Mouse (Mus musculus) embryonic facial prominence, embryonic 15.5 days (tissue): Measurements from ENCODE around the gene Phpt1. TPM values are rescaled to one million over a fixed set of nuclear protein-coding genes. Genes with fewer than 3 reads are reported as not detected.

Source experiments
- ATAC-seq: fragments of 200-750 bp; cut with Nextera tagmentation; 2 replicates; pipeline ENCODE4 v1.8.0; 2017; ENCODE audit warnings: low read depth, moderate TSS enrichment; ENCODE audit not compliant: insufficient number of reproducible peaks, low FRiP score, low TSS enrichment
- H3K27ac ChIP-seq: fragments of 300-500 bp; sonication (generic); replicated peaks from 2 replicates; pipeline ENCODE4 v1.5.1; 2015; ENCODE audit warnings: mild to moderate bottlenecking, inconsistent platforms
- H3K27me3 ChIP-seq: fragments of 300-500 bp; sonication (generic); 2 replicates; pipeline ENCODE4 v1.6.1; 2015; ENCODE audit warnings: inconsistent platforms
- H3K36me3 ChIP-seq: fragments of 300-500 bp; sonication (generic); 2 replicates; pipeline ENCODE4 v1.6.1; 2015; ENCODE audit warnings: mild to moderate bottlenecking, inconsistent platforms
- H3K4me1 ChIP-seq: fragments of 300-500 bp; sonication (generic); 2 replicates; pipeline ENCODE4 v1.6.1; 2015; ENCODE audit warnings: inconsistent platforms
- H3K4me2 ChIP-seq: fragments of 300-500 bp; sonication (generic); replicated peaks from 2 replicates; pipeline ENCODE4 v1.6.1; 2015; ENCODE audit warnings: mild to moderate bottlenecking, inconsistent platforms
- H3K4me3 ChIP-seq: fragments of 300-500 bp; sonication (generic); replicated peaks from 2 replicates; pipeline ENCODE4 v1.5.1; 2015; ENCODE audit warnings: mild to moderate bottlenecking, inconsistent platforms
- H3K9ac ChIP-seq: fragments of 300-500 bp; sonication (generic); 2 replicates; pipeline ENCODE4 v1.6.1; 2015; ENCODE audit warnings: inconsistent platforms
- H3K9me3 ChIP-seq: fragments of 300-500 bp; sonication (generic); replicated peaks from 2 replicates; pipeline ENCODE4 v1.6.1; 2016; ENCODE audit warnings: inconsistent platforms
- WGBS: fragments of 180-500 bp; shearing (Covaris S2); methylation state at CpG from one replicate; pipeline ENCODE4 v1.1.7; 2015; 5-methylcytosine and 5-hydroxymethylcytosine counted together
- polyA plus RNA-seq: library from polyadenylated mRNA; unstranded; fragments of >200 nt; fragmentation: Nextera tagmentation; extraction: Ambion mirVana; gene quantifications from 2 replicates; pipeline ENCODE4 v1.2.1, GENCODE M21; 2015

The Phpt1 gene
- polyA plus RNA-seq, 1 experiment from 2014 or later: 157 TPM

DNA sequence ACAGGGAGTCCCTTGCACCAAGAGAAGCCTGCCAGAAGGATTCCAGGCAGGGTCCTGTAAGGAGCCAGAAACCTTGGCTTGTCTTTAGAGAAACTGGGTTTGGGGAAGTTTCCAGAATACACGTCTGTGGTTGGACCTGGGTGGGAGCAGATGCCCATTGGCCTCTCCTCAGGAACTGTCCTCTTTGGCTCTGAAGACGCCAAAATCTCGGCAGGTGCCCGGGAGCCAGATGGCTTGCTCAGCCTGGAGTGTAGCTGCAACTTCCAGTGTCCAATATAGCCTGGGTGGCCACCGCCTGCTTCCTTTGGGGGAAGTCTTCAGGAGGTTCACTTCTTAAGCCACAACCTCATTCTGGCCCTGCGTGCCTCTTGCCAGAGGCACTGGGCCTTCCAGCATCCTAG, 6.9 kb upstream of the Phpt1 start:
- peaks cover 35% of the 10 kb centered on the region for H3K36me3 ChIP-seq
- H3K4me2 ChIP-seq: peak overlapping the region; percentile 78
- WGBS: 36% methylated on average over 6 of the region's 6 CpGs
- no peak overlapping the region for H3K27ac ChIP-seq
- no peaks in the 10 kb centered on the region for H3K9me3 ChIP-seq
- peaks cover 46% of the 10 kb centered on the region for H3K27me3 ChIP-seq
- no peak overlapping the region for H3K9ac ChIP-seq
- H3K4me1 ChIP-seq: peaks cover 62% of the 10 kb centered on the region
- H3K4me3 ChIP-seq: no peak overlapping the region
- ATAC-seq: no peak

DNA sequence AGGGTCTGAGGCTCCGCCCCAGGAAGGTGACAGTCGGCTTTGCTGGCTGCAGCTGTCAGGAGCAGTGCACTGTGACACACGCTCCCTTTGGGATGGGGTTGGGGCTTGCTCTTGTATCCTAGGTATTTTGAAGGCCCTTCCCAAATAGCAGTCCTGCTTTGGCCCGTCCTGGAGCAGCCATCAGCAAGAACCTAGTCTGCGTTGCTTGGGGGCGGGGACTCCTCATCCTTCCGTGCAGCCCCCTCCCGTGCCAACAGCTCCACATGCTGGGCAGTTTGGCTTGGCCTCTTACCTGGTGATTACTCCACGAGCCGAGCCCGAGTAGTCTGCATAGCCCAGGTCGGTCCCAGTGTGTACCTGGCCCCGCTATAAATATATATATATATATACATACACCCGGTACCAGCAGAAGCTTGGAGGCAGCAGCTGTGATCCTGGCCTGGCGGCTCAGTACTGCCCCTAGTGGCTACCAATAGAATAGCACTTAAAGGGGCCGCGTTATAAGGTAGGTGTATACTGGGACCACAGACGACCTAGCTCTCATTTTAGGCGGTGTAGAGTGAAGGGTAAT, 6.4 kb upstream of the Phpt1 start, which contains the start of gene Ajm1:
Ajm1 (minus strand) TSS at position 464 of the 571 bp plus-strand sequence.
- H3K4me1 ChIP-seq: peaks cover 64% of the 10 kb centered on the region
- H3K9me3 ChIP-seq: no peaks in the 10 kb centered on the region
- H3K4me3 ChIP-seq: peak within 1 kb of the TSS; percentile 41
- ATAC-seq: peak; percentile 66
- WGBS: 5% methylated on average over 19 of the region's 19 CpGs
- H3K9ac ChIP-seq: peak within 1 kb of the TSS; percentile 12; the same call in 1 of the 2 replicates
- H3K4me2 ChIP-seq: peak within 1 kb of the TSS; percentile 78
- peaks cover 51% of the 10 kb centered on the region for H3K27me3 ChIP-seq
- H3K27ac ChIP-seq: no peak within 1 kb of the TSS
- H3K36me3 ChIP-seq: peaks cover 31% of the 10 kb centered on the region

GRCm38 (mm10) chr2:25580621-25581101, 5.6 kb upstream of the Phpt1 start:
- 39% methylated on average over 6 of the region's 6 CpGs for WGBS
- no peaks in the 10 kb centered on the region for H3K9me3 ChIP-seq
- H3K4me2 ChIP-seq: peak overlapping the region; percentile 78
- peaks cover 69% of the 10 kb centered on the region for H3K4me1 ChIP-seq
- H3K4me3 ChIP-seq: 0 out of 2 replicates have a peak overlapping the region, but pooled peaks have one; percentile 41
- no peak overlapping the region for H3K27ac ChIP-seq
- H3K27me3 ChIP-seq: peaks cover 56% of the 10 kb centered on the region
- peaks cover 27% of the 10 kb centered on the region for H3K36me3 ChIP-seq
- ATAC-seq: no peak
- H3K9ac ChIP-seq: no peak overlapping the region

- Histone ChIP-seq H3K27me3 (peaks cover 56% of the 10 kb centered on the region), H3K4me3 (peak overlapping the region; percentile 27), H3K4me1 (peaks cover 73% of the 10 kb centered on the region), H3K36me3 (peaks cover 23% of the 10 kb centered on the region), H3K9ac (no peak overlapping the region), H3K9me3 (no peaks in the 10 kb centered on the region), H3K27ac (no peak overlapping the region), H3K4me2 (peak overlapping the region; percentile 46)
- no peak for ATAC-seq
- 6% methylated on average over 27 of the region's 27 CpGs for whole genome bisulfite sequencing
These were observed 4.9 kb upstream of the Phpt1 start for GRCm38 (mm10) chr2:25579737-25580460.

DNA sequence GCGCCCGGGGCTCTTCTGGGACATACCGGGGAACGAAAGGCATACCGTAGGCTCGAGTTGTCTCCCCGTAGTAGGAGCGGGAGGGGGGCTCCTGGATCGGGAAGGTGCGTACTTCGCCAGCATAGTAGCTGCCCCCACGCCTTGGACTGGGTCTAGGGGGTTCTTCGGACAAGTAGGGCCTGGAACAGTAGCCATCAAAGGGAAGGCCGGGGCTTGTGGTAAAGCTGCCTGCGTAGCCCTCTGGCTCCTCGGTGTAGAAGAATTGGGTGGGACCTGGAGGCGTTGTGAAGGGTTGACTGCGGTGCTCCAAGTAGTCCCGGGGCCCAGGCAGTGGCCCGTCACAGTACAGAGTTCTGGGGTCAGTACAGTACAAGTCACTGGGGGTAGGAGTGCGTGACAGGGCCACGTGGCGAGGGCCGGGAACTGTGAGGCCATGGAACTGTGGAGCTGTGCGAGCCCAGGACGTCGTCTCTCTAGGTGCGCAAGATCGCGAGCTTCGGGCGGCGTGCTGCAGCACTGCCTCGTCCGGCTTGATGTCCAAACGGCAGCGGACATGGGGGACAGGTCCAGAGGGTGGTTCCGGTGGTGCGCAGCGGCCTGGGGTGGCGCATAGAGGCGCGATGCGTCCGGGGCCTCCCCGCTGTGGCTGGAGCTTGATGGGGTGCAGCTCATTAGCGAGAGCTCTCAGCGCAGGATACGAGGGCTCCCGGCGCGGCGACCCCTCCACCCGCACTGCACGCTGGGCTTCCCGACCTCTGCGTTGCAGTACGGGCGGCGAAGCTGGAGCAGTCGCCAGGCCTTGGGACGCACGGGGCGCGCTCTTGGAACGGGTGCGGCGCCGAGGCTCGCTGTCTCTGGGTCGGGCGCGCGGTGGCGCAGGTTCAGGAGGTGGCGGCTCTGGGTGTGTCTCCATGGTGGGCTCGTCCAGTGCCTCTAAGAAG, 4.0 kb upstream of the Phpt1 start:
- Histone ChIP-seq H3K9me3 (no peaks in the 10 kb centered on the region), H3K27ac (no peak overlapping the region), H3K4me2 (peak overlapping the region; percentile 46), H3K36me3 (peaks cover 15% of the 10 kb centered on the region), H3K27me3 (peaks cover 56% of the 10 kb centered on the region), H3K4me3 (peak overlapping the region; percentile 27), H3K4me1 (peaks cover 76% of the 10 kb centered on the region), H3K9ac (no peak overlapping the region)
- 5% methylated on average over 77 of the region's 77 CpGs for WGBS
- ATAC-seq: no peak

- WGBS: 7% methylated on average over 75 of the region's 75 CpGs
- Histone ChIP-seq H3K27me3 (peaks cover 56% of the 10 kb centered on the region), H3K9me3 (no peaks in the 10 kb centered on the region), H3K4me3 (peak overlapping the region; percentile 27), H3K9ac (no peak overlapping the region), H3K4me2 (peak overlapping the region; percentile 46), H3K4me1 (peaks cover 84% of the 10 kb centered on the region), H3K36me3 (peaks cover 6% of the 10 kb centered on the region; the same call in 1 of the 2 replicates), H3K27ac (no peak overlapping the region)
- no peak for ATAC-seq
These were observed 3.1 kb upstream of the Phpt1 start for GRCm38 (mm10) chr2:25577951-25578795.

DNA sequence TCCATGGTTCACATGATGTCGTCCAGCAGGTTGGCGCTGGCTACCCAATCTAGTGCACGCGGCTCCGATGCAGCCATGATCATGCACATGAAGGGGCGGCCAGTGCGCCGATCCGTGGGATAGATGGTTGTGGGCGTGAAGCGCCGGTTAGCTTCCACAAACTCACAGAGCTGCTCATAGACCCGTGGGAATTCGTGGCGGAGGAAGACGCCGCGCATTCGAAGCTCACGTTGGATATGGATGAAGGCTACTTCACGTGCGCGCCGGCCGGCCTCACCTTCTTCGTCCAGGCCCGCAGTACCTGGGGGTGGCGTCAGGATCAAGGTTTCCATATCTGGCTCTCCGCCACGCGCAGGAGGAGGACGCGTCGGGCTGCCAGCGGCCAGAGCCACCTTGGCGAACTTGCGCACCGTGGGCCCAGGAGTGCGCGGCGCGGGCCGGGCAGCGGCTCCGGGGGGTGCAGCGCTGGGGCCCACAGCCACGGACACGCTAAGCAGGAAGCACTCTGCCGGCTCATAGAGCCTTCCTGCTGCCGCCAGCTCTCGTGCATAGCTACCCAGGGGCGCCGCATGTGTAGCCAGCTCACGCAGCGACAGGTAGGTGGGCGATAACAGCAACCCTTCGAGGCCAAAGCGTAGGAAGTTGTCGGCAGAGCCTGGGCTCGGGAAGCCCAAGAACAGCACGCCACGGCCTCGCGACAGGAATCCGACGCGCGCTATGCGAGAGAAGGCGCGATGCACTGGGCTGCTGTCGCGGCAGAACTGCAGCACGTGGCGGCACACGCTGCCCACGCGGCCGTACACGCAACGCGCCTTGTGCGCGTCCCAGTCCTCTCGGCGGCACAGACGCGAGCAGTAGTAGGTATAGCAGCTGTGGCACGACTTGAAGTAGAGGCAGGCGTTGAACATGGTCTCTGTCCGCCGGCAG, 2.2 kb upstream of the Phpt1 start:
- H3K36me3 ChIP-seq: no peaks in the 10 kb centered on the region
- H3K9me3 ChIP-seq: no peaks in the 10 kb centered on the region
- no peak overlapping the region for H3K9ac ChIP-seq
- peaks cover 77% of the 10 kb centered on the region for H3K4me1 ChIP-seq
- H3K27me3 ChIP-seq: peaks cover 56% of the 10 kb centered on the region
- no peak for ATAC-seq
- peak overlapping the region; percentile 46 for H3K4me2 ChIP-seq
- no peak overlapping the region for H3K27ac ChIP-seq
- peak overlapping the region; percentile 25 for H3K4me3 ChIP-seq
- WGBS: 16% methylated on average over 92 of the region's 92 CpGs

DNA sequence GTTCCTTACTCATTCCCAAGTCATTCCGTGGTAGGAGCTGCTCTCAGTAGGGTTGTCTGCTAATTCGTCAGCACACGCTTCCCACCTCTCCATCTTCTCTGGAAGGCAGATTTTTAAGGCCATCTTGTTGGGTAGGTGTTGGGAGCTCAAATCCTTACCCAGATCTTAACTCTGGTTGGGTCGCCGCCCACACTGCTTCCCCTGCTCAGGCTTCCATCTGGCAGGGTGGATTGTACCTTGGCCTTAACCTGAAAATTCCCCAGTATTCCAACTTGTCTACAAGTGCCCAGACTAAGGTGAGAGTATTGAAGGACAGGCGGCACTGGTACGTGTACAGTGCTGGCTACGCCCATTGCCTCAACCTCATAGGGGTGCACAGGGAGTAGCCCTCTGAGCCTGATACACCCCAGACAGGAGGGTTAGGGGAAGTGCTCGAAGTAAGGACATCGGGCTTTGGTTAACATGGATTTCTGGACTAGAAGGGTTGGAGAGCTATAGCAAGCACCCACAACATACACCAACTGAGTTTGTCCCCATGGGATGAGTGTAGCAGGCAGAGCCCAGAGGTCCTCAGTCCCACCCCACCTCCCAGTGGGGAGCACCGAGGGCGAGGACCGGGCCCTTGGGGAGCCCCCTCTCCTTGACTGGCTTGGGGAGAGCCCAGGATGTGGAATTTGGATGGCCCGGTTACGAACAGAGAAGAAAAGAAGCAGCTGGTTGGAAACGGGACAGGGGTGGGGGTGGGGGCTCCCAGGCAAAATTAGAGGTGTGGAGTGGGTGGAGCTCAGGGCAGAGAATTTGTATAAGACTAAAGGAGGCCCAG, 1.2 kb upstream of the Phpt1 start:
- H3K27ac ChIP-seq: no peak overlapping the region
- H3K9ac ChIP-seq: no peak overlapping the region
- 0 out of 2 replicates have a peak, but pooled peaks cover 4% of the 10 kb centered on the region for H3K36me3 ChIP-seq

GRCm38 (mm10) chr2:25575432-25576027, 506 bp upstream of the Phpt1 start:
- Histone ChIP-seq H3K9me3 (no peaks in the 10 kb centered on the region), H3K4me1 (peaks cover 61% of the 10 kb centered on the region), H3K27me3 (peaks cover 47% of the 10 kb centered on the region), H3K9ac (peak overlapping the region; percentile 50), H3K27ac (peak overlapping the region; percentile 95), H3K4me2 (peak overlapping the region; percentile 90), H3K4me3 (peak overlapping the region; percentile 63), H3K36me3 (0 out of 2 replicates have a peak, but pooled peaks cover 4% of the 10 kb centered on the region)
- no peak for ATAC-seq
- WGBS: 8% methylated on average over 21 of the region's 21 CpGs

More for the DNA sequence above, 1.2 kb upstream of the Phpt1 start:
- no peak for ATAC-seq
- Histone ChIP-seq H3K9me3 (no peaks in the 10 kb centered on the region), H3K4me3 (no peak overlapping the region), H3K4me1 (peaks cover 68% of the 10 kb centered on the region), H3K27me3 (peaks cover 54% of the 10 kb centered on the region), H3K4me2 (peak overlapping the region; percentile 90)
- WGBS: 77% methylated on average over 16 of the region's 16 CpGs
